Mouse (Mus musculus): ENCODE data around the gene Sohlh1. TPM values are rescaled to one million over a fixed set of nuclear protein-coding genes. Genes with fewer than 3 reads are reported as not detected.
A peak's percentile ranks its signal among the peaks of the same experiment; 100 is the strongest.

Gene Sohlh1
- polyA plus RNA-seq, 1 experiment from 2014 or later, result not detected

DNA sequence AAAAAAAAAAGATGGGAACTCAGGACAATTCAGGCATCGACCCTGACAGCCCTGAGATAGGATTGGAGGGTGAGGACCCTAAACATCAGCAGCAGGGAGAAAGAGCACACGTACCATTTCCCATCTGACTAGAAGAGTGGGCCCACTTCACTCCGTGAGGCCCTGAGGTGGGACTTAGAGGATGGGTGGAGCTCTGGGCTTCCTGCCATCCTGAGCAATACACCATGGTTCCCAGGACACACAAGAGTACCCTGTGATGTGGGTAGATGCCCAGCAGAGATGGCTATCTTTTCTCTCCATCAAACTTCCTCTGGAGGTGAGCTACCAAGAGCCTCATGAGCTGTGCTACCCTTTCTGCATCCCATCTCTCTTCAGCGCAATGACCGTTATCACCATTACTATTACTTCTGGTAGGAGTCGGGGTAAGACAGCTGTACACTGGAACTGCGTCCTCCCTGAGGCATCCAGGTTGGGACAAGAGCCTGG lies 30.2 kb upstream of the Sohlh1 start:
- no peak for ATAC-seq (ENCODE audit: low FRiP score, low TSS enrichment)
- 24% methylated on average over 7 of the region's 7 CpGs for WGBS

DNA sequence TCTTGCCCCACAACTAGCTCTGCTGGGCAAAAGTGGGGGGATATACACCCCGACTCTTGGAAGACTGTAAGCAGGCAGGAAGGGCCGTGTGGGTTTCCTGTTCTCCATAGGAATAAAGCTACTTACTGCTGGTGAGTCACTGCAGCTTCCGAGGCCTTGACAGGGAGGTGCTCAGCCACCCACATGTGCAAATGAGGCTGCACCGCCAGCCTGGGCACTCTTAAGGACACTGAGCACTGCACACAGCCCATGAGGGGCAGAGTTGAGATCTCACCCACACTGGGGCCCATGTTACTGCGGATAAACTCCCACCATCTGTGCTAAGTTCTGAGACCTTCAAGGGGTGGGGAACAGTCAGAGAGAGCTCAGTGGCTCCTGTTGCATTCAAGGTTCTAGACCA lies 19.6 kb upstream of the Sohlh1 start:
- H3K9ac ChIP-seq (replicated peaks; ENCODE audit: low read length), result no peak overlapping the region

More for the DNA sequence above, 30.2 kb upstream of the Sohlh1 start:
- Histone ChIP-seq H3K36me3 (ENCODE audit: control insufficient read depth, insufficient read depth, low read length) (no peaks in the 10 kb centered on the region), H3K4me2 (ENCODE audit: low read length) (peak overlapping the region; percentile 66), H3K9me3 (ENCODE audit: control insufficient read depth, low read length) (no peaks in the 10 kb centered on the region), H3K27me3 (ENCODE audit: control insufficient read depth, insufficient read depth, low read length) (no peaks in the 10 kb centered on the region), H3K27ac (replicated peaks; ENCODE audit: low read depth, low read length) (no peak overlapping the region), H3K9ac (replicated peaks; ENCODE audit: low read length) (peak overlapping the region; percentile 75), H3K4me1 (ENCODE audit: control insufficient read depth, insufficient read depth, low read length) (peaks cover 8% of the 10 kb centered on the region; the same call in 1 of the 2 replicates), H3K4me3 (replicated peaks; ENCODE audit: low read depth, low read length) (peak overlapping the region; percentile 53)
- peak; percentile 8 for DNase-seq

DNA sequence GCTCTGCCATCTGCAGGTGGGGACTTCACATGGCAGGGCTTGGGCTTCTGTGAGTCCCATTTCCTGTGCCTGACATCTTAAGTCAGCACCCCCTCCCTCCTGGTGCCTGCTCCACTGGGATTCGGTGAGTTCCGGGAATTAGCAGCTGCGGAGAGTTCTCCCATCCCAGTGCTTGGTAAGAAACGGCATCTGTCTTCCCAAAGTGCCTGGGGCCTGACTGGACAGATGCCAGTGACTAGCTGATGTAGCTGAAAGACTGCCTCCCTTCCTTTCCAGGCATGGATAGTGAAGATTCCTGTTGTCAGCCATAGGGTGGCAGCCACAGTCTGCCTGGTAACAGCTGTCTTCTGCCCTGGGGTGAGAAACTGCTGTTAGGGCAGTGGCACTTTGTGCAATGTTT lies 18.4 kb upstream of the Sohlh1 start:
- Histone ChIP-seq H3K4me1 (ENCODE audit: control insufficient read depth, insufficient read depth, low read length) (peaks cover 7% of the 10 kb centered on the region; the same call in 1 of the 2 replicates), H3K4me2 (ENCODE audit: low read length) (no peak overlapping the region), H3K27ac (replicated peaks; ENCODE audit: low read depth, low read length) (no peak overlapping the region), H3K27me3 (ENCODE audit: control insufficient read depth, insufficient read depth, low read length) (peaks cover 9% of the 10 kb centered on the region; the same call in 1 of the 2 replicates), H3K9ac (replicated peaks; ENCODE audit: low read length) (no peak overlapping the region), H3K4me3 (replicated peaks; ENCODE audit: low read depth, low read length) (no peak overlapping the region), H3K36me3 (ENCODE audit: control insufficient read depth, insufficient read depth, low read length) (no peaks in the 10 kb centered on the region), H3K9me3 (ENCODE audit: control insufficient read depth, low read length) (no peaks in the 10 kb centered on the region)
- WGBS, result 8% methylated on average over 4 of the region's 4 CpGs
- ATAC-seq (ENCODE audit: low FRiP score, low TSS enrichment), result no peak
- peak; percentile 71 for DNase-seq

More for the DNA sequence above, 19.6 kb upstream of the Sohlh1 start:
- ATAC-seq (ENCODE audit: low FRiP score, low TSS enrichment), result no peak
- Histone ChIP-seq H3K27ac (replicated peaks; ENCODE audit: low read depth, low read length) (no peak overlapping the region), H3K4me3 (replicated peaks; ENCODE audit: low read depth, low read length) (no peak overlapping the region), H3K36me3 (ENCODE audit: control insufficient read depth, insufficient read depth, low read length) (no peaks in the 10 kb centered on the region), H3K9me3 (ENCODE audit: control insufficient read depth, low read length) (no peaks in the 10 kb centered on the region), H3K27me3 (ENCODE audit: control insufficient read depth, insufficient read depth, low read length) (peaks cover 9% of the 10 kb centered on the region; the same call in 1 of the 2 replicates), H3K4me1 (ENCODE audit: control insufficient read depth, insufficient read depth, low read length) (peaks cover 7% of the 10 kb centered on the region; the same call in 1 of the 2 replicates), H3K4me2 (ENCODE audit: low read length) (no peak overlapping the region)
- 59% methylated on average over 5 of the region's 5 CpGs for WGBS
- DNase-seq, result no peak

DNA sequence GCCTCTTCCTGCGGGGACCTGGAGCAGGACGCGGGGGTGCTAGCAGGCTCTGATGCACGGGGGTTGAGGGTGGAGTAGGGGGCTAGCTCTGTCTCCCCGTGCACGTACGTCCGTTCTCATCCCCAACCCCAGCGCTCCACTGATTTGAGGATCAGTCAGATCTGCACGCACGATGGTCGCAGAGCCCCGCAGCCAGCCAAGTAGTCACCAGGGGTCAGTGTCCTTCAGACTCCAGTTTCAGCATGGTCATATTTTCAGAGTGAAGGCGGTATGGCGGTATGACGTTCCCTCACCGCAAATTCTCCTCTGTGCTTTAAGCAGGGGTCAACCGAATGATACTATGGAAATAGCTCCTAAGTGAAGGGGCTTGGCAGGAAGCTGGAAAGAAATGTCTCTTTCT lies 17.2 kb upstream of the Sohlh1 start:
- Histone ChIP-seq H3K9ac (replicated peaks; ENCODE audit: low read length) (peak overlapping the region; percentile 46; the same call in 1 of the 2 replicates), H3K4me3 (replicated peaks; ENCODE audit: low read depth, low read length) (peak overlapping the region; percentile 51), H3K4me1 (ENCODE audit: control insufficient read depth, insufficient read depth, low read length) (peaks cover 7% of the 10 kb centered on the region; the same call in 1 of the 2 replicates), H3K9me3 (ENCODE audit: control insufficient read depth, low read length) (no peaks in the 10 kb centered on the region), H3K27ac (replicated peaks; ENCODE audit: low read depth, low read length) (no peak overlapping the region), H3K4me2 (ENCODE audit: low read length) (peak overlapping the region; percentile 99), H3K36me3 (ENCODE audit: control insufficient read depth, insufficient read depth, low read length) (no peaks in the 10 kb centered on the region), H3K27me3 (ENCODE audit: control insufficient read depth, insufficient read depth, low read length) (peaks cover 9% of the 10 kb centered on the region; the same call in 1 of the 2 replicates)
- no peak for ATAC-seq (ENCODE audit: low FRiP score, low TSS enrichment)
- DNase-seq, result peak; percentile 25
- WGBS, result 4% methylated on average over 18 of the region's 18 CpGs

DNA sequence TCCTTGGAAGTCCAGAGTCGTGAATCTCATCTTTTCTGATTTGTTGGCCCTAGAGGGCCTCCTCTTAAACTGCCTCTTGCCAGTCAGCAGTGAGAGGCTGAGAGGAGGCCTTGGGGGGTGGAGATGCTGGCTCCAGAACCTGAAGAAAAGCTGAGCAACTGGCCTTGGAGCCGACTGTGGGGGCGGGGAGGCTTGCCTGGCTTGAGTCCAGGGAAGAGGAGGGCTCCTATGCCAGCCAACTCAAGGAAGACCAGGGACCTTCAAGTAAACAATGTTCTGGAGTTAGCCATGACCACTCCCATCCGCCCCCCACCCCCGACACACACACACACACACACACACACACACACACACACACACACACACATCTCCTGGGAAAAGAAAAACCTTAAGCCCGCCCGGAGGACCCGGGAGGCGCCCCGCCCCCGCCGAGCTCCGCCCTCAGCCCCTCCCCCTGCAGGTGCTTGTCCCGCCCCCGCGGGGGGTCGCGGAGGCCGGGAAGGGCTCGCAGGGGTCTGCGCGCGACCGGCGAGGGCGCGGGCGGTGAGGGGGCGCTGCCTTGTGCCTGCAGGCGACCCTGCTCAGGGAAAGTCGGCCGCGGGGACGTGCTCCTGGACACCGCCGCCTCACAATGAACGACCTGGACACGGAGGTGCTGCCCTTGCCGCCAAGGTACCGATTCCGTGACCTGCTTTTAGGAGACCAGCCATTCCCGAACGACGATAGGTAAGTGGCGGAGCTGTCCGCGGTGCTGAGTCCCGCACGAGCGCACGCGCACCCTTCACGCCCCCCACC lies 16.5 kb upstream of the Sohlh1 start, which contains the start of gene Kcnt1:
TSS of gene Kcnt1 (plus strand) at position 398 of the 795 bp plus-strand sequence.
- DNase-seq (peak; percentile 71), ATAC-seq (ENCODE audit: low FRiP score, low TSS enrichment) (peak; percentile 27; the same call in 1 of the 2 replicates)
- WGBS, result under 1% methylated on average over 45 of the region's 53 CpGs
- Histone ChIP-seq H3K4me3 (replicated peaks; ENCODE audit: low read depth, low read length) (peak within 1 kb of the TSS; percentile 51), H3K27me3 (ENCODE audit: control insufficient read depth, insufficient read depth, low read length) (peaks cover 9% of the 10 kb centered on the region; the same call in 1 of the 2 replicates), H3K4me1 (ENCODE audit: control insufficient read depth, insufficient read depth, low read length) (peaks cover 7% of the 10 kb centered on the region; the same call in 1 of the 2 replicates), H3K36me3 (ENCODE audit: control insufficient read depth, insufficient read depth, low read length) (no peaks in the 10 kb centered on the region), H3K27ac (replicated peaks; ENCODE audit: low read depth, low read length) (no peak within 1 kb of the TSS), H3K9me3 (ENCODE audit: control insufficient read depth, low read length) (no peaks in the 10 kb centered on the region), H3K4me2 (ENCODE audit: low read length) (peak within 1 kb of the TSS; percentile 99), H3K9ac (replicated peaks; ENCODE audit: low read length) (peak within 1 kb of the TSS; percentile 46)

DNA sequence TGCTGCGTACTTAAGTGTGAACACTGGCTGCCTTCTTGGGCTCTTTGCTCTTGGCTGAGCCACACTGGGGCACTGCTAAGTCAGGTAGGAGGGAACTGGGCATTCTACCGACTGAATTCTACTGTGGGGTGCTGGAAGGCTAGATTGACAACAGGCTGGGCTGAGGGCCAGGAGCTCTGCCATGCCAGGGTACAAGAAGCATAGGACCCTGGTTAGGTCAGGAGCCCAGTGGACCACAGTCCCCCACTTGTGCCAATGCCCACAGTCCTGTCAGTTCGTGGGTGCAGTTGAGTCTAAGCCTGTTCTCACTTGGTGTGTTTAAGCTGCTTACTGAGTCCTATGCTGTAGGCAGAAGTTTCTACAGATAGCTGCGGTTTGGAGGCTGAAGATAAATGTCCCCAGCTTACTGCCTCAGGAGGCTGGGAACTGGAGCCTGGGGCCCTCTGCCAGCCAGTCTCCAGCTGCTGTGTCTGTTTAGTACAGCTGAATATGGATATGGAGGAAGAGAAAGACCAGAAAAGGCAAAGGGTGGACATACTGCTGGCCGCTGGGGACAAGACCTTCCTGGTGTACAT lies 15.7 kb upstream of the Sohlh1 start:
- Histone ChIP-seq H3K27ac (replicated peaks; ENCODE audit: low read depth, low read length) (no peak overlapping the region), H3K36me3 (ENCODE audit: control insufficient read depth, insufficient read depth, low read length) (no peaks in the 10 kb centered on the region), H3K4me2 (ENCODE audit: low read length) (peak overlapping the region; percentile 99), H3K9ac (replicated peaks; ENCODE audit: low read length) (no peak overlapping the region), H3K9me3 (ENCODE audit: control insufficient read depth, low read length) (no peaks in the 10 kb centered on the region), H3K27me3 (ENCODE audit: control insufficient read depth, insufficient read depth, low read length) (peaks cover 9% of the 10 kb centered on the region; the same call in 1 of the 2 replicates), H3K4me1 (ENCODE audit: control insufficient read depth, insufficient read depth, low read length) (peaks cover 7% of the 10 kb centered on the region; the same call in 1 of the 2 replicates), H3K4me3 (replicated peaks; ENCODE audit: low read depth, low read length) (0 out of 2 replicates have a peak overlapping the region, but pooled peaks have one; percentile 51)
- ATAC-seq (ENCODE audit: low FRiP score, low TSS enrichment), result no peak
- no peak for DNase-seq
- WGBS, result 61% methylated on average over 5 of the region's 5 CpGs

DNA sequence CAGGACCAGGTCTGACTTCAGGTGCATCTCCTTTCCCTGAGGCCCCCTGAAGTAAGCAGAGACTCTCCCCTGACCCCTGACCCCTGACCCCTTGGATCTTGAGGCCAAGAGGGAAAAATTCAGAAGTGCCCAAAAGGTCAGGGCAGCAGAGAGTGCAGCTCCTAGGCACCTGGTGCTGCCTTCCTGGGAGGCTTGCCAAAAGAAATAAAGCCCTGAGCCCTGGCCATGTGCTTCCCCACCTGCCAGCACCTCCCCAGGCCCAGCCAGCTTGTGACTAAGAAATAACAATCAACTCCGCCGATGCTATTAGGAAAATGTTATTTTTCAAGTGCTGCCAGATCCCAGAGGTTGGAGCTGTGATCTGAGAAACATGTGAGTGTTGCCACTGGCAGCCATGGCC lies 15.0 kb upstream of the Sohlh1 start:
- ATAC-seq (ENCODE audit: low FRiP score, low TSS enrichment) (no peak), DNase-seq (no peak)
- H3K4me1 ChIP-seq (ENCODE audit: control insufficient read depth, insufficient read depth, low read length), result peaks cover 7% of the 10 kb centered on the region; the same call in 1 of the 2 replicates
- H3K4me2 ChIP-seq (ENCODE audit: low read length), result no peak overlapping the region
- H3K36me3 ChIP-seq (ENCODE audit: control insufficient read depth, insufficient read depth, low read length), result no peaks in the 10 kb centered on the region
- no peak overlapping the region for H3K9ac ChIP-seq (replicated peaks; ENCODE audit: low read length)
- peaks cover 9% of the 10 kb centered on the region; the same call in 1 of the 2 replicates for H3K27me3 ChIP-seq (ENCODE audit: control insufficient read depth, insufficient read depth, low read length)
- 92% methylated on average over 2 of the region's 2 CpGs for WGBS
- H3K27ac ChIP-seq (replicated peaks; ENCODE audit: low read depth, low read length), result no peak overlapping the region
- H3K4me3 ChIP-seq (replicated peaks; ENCODE audit: low read depth, low read length), result no peak overlapping the region
- no peaks in the 10 kb centered on the region for H3K9me3 ChIP-seq (ENCODE audit: control insufficient read depth, low read length)

DNA sequence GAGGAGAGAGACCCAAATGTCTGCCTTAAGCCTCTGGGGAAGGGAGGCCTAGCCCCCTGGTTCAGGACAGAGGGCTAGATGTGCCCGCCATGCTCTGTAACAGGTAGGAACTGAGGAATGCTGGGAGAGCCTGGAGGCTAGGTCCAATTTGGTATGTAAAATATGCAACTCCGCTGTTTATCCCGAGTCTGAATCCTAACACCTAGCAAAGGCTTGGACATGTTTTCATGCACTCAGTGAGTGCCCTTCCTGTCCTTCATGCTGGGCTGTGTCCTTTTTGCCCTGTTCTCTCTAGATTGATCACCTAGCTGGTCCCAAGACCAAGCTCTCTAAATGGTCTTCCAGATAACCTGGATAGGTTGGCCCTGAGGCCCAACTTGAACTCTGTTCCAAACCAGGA lies 12.8 kb upstream of the Sohlh1 start:
- Histone ChIP-seq H3K4me3 (replicated peaks; ENCODE audit: low read depth, low read length) (no peak overlapping the region), H3K4me2 (ENCODE audit: low read length) (no peak overlapping the region), H3K4me1 (ENCODE audit: control insufficient read depth, insufficient read depth, low read length) (peaks cover 7% of the 10 kb centered on the region; the same call in 1 of the 2 replicates), H3K9me3 (ENCODE audit: control insufficient read depth, low read length) (no peaks in the 10 kb centered on the region), H3K27me3 (ENCODE audit: control insufficient read depth, insufficient read depth, low read length) (peaks cover 7% of the 10 kb centered on the region; the same call in 1 of the 2 replicates), H3K27ac (replicated peaks; ENCODE audit: low read depth, low read length) (no peak overlapping the region), H3K36me3 (ENCODE audit: control insufficient read depth, insufficient read depth, low read length) (no peaks in the 10 kb centered on the region), H3K9ac (replicated peaks; ENCODE audit: low read length) (no peak overlapping the region)
- WGBS, result 93% methylated on average over 3 of the region's 3 CpGs
- ATAC-seq (ENCODE audit: low FRiP score, low TSS enrichment) (no peak), DNase-seq (no peak)
